Mouse (Mus musculus) left cerebral cortex, adult 2 months (tissue): ENCODE measurements around the gene Olfr659. TPM values are rescaled to one million over a fixed set of nuclear protein-coding genes. Genes with fewer than 3 reads are reported as not detected.

Experiments used
- DNase-seq, 2 experiments: peaks; one replicate each; pipeline ENCODE4 v3.0.0; 2021 to 2022; ENCODE audit warnings: low spot score in 2 of 2, mixed read lengths in 1 of 2; ENCODE audit errors: extremely low spot score in 1 of 2
- H3K27ac ChIP-seq: fragments of 200-600 bp; 2 replicates; pipeline ENCODE4 v1.8.1; 2022
- H3K4me3 ChIP-seq: fragments of 200-600 bp; 2 replicates; pipeline ENCODE4 v1.8.1; 2022
- CTCF ChIP-seq: fragments of 200-600 bp; IDR thresholded peaks from 2 replicates; pipeline ENCODE4 v1.8.1; 2022; ENCODE audit warnings: antibody characterized with exemption, mild to moderate bottlenecking, moderate library complexity
- intact Hi-C: fragments of 180-260 bp; cut with DNase I; formaldehyde crosslinking; loops from one replicate; pipeline ENCODE4 v1.15.1; 2025
- long read RNA-seq, 2 experiments: library from polyadenylated mRNA; stranded (forward); transcript quantifications; one replicate each; pipeline ENCODE4 v2.0.0; 2021; ENCODE audit warnings: borderline mapping rate in 2 of 2
- total RNA-seq, 2 experiments: library from RNA; stranded (reverse); gene quantifications; 2 replicates each; pipeline ENCODE4 v1.2.3; 2021

Olfr659 gene
- total RNA-seq, result not detected
- long read RNA-seq, experiment 1, result 0 reads
- long read RNA-seq, experiment 2, result 0 reads

- no peak within 1 kb of the TSS for H3K4me3 ChIP-seq
- intact Hi-C loops, result no loop called here
- no peak within 1 kb of the TSS for H3K27ac ChIP-seq
- no peak for DNase-seq
- no peak for TF ChIP-seq CTCF
Measured at GRCm38 (mm10) chr7:104666453-104666852, at the start of gene Olfr659. Olfr659 (plus strand) TSS chr7:104666753.

- no peak for TF ChIP-seq CTCF
- Histone ChIP-seq H3K4me3 (no peak within 1 kb of the TSS), H3K27ac (no peak within 1 kb of the TSS)
- intact Hi-C loops, result no loop called here
- DNase-seq, result no peak
Measured at GRCm38 (mm10) chr7:104624494-104624893, 42.1 kb upstream of the Olfr659 start, which contains the start of gene Olfr657. Olfr657 (plus strand) TSS chr7:104624794.

GRCm38 (mm10) chr7:104646841-104647482 lies 19.6 kb upstream of the Olfr659 start, which contains the start of gene Olfr658:
Olfr658 (minus strand) TSS chr7:104647305.
- peak; percentile 10 to 20 for DNase-seq
- peak; percentile 43 for TF ChIP-seq CTCF
- no peak within 1 kb of the TSS for H3K27ac ChIP-seq
- no peak within 1 kb of the TSS for H3K4me3 ChIP-seq
- intact Hi-C loops, result no loop called here

- intact Hi-C loops, result no loop called here
- Histone ChIP-seq H3K4me3 (no peak within 1 kb of the TSS), H3K27ac (no peak within 1 kb of the TSS)
- no peak for TF ChIP-seq CTCF
- DNase-seq, result no peak
Measured at GRCm38 (mm10) chr7:104686201-104686600, 19.6 kb downstream of the Olfr659 start, which contains the start of gene Olfr661. Olfr661 (plus strand) TSS chr7:104686501.

Other genes starting within 250 kb of the Olfr659 start
- gene Trim30a, start 201.6 kb upstream of the Olfr659 start, total RNA-seq, result under 1 TPM; 0.66 to 0.98 TPM
- gene Trim30d, start 158.9 kb upstream of the Olfr659 start, total RNA-seq, result under 1 TPM; 0.36 to 0.40 TPM
- not detected for gene Olfr651, start 116.6 kb upstream of the Olfr659 start, total RNA-seq
- gene Olfr652, start 105.9 kb upstream of the Olfr659 start, total RNA-seq, result not detected
- gene Olfr653, start 89.4 kb upstream of the Olfr659 start, total RNA-seq, result not detected
- gene Olfr654, start 79.7 kb upstream of the Olfr659 start, total RNA-seq, result not detected
- not detected for gene Olfr655, start 65.0 kb upstream of the Olfr659 start, total RNA-seq
- not detected for gene Olfr656, start 52.8 kb upstream of the Olfr659 start, total RNA-seq
- gene Olfr657, start 42.0 kb upstream of the Olfr659 start, total RNA-seq, result not detected
- gene Olfr658, start 19.4 kb upstream of the Olfr659 start, total RNA-seq, result not detected
- gene Olfr661, start 19.7 kb downstream of the Olfr659 start, total RNA-seq, result not detected
- gene Usp17le, start 110.7 kb downstream of the Olfr659 start, total RNA-seq, result not detected
- not detected for gene Usp17lb, start 175.8 kb downstream of the Olfr659 start, total RNA-seq
- not detected for gene Usp17la, start 190.3 kb downstream of the Olfr659 start, total RNA-seq
- not detected for gene Olfr665, start 211.3 kb downstream of the Olfr659 start, total RNA-seq
- not detected for gene Olfr666, start 229.2 kb downstream of the Olfr659 start, total RNA-seq